Mouse (Mus musculus) T-cell, adult 2 months (primary cell): ENCODE data around the gene Hoxd9.

Experiments
- DNase-seq: peaks from one replicate; pipeline ENCODE4 v3.0.0; 2022; ENCODE audit warnings: low spot score

Hoxd9 gene

GRCm38 (mm10) chr2:74683471-74683951 is 14.0 kb upstream of the Hoxd9 start:
- no peak for DNase-seq

DNA sequence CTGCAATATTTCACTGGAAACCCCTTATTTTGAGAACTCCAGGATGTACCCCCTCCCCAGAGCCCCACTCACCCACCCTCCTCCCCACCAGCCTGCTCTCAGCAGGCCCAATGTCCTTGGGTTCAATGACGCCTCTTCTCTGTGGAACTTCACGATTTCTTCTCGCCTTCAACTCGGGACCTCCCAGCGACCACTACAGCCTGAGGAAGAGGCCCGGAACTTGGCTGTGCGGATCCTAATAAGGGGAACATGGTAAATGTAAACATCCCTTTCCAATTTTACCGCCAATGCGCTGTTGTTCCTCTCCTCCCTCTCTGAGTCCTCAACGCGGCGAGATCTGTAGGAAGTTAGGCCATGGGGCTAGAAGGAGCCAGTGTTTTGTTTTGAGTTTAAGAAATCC is 13.4 kb upstream of the Hoxd9 start:
- no peak for DNase-seq

DNA sequence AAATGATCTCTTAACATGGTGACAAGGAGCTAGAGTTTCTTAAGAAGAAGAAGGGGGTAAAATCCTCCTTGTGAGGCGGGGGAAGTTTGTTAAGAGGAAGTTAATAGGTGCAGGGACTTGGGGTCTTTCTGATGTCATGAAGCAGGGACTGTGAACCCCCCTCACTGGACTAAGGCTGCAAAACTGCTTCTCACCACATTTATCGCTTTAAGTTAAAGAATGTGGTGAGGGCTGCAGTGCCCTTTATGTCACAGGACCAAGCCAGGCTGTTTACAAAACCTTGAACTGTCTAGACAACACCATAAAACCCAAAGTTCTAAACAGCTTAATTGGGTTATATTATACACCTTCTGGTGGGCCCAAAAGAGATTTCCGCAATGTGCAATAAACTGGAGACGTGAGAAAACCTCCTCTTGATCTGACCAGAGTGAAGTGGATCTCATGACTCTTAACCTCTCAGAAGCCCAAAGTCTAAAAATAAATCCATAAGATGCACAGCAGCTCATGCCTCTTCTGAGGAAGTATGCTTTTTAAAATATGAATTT is 12.4 kb upstream of the Hoxd9 start:
- DNase-seq, result no peak

DNA sequence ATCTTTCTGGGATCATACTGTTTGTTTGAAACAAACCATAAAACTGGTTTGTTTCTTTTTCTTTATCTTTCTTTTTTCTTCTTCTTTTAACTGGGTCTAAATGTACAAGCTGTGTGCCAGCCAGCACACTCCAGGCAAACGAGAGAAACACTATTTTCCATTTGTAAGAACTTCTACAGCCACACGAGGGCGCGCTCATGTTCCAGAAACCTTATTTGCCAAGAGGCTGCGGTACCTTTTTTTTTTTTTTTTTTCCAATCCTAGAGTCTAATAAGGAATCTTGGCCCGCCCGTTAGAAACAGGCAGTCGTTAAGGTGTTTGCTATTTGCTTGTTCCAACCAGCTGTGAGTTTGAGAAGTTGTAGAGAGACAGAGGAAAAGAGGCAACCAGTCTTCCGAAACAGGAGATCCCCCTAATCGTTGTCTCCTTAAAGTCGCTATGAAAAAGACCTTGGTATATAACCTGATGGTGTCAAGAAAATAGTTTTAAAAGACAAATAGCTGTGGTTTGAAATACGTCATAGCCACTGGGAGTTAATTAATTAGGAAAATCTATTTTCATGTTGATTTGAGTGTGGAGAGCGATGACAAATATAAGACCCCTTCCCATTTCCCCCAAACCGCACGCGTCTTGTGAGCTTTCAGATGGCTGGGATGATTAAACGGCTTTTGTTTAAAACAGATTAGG is 11.1 kb upstream of the Hoxd9 start:
- DNase-seq, result no peak

- no peak for DNase-seq
Measured at GRCm38 (mm10) chr2:74686988-74687697, 10.4 kb upstream of the Hoxd9 start.

DNA sequence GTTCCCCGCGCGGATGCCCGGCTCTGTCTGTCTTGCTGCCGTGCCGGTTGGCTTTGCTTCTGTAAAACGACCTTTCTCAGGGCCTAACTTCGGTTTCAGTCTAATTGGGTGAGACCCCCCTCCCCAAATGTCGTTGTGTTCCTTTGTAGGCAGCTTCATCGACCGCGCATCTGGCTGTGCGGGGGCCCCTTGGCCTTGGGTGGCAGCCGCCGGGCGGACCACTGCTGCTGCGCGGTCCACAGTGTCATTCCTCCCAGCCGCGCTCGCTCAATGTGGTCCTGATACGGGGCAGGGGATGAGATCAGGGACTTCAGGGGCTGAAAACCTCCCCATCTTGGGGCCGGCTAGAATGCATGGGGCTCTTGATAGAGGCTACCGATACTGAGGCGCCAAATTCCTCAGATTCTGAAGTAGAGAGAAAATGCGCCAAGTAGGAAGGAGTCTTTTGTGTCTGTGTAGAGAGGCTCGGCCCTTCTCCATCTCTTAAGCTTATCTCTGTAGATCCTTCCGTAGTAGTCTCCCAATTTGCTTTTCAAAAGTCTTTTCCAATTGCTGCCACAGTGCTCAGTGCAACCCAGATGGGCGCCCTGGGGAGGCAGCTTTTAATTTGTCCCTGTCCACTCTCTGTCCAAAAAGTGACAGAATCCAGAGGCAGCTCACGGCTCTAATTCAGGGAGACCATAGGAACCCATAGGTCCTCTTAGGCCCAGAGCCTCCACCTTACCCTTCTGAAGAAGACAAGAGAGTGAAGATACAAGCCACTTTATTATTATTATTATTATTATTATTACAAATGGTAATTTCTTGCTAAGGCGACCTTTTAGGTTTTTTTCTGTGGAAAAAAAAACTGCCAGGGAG is 9.6 kb upstream of the Hoxd9 start:
- DNase-seq, result no peak

- no peak for DNase-seq
Measured at GRCm38 (mm10) chr2:74688795-74689573, 8.5 kb upstream of the Hoxd9 start.

DNA sequence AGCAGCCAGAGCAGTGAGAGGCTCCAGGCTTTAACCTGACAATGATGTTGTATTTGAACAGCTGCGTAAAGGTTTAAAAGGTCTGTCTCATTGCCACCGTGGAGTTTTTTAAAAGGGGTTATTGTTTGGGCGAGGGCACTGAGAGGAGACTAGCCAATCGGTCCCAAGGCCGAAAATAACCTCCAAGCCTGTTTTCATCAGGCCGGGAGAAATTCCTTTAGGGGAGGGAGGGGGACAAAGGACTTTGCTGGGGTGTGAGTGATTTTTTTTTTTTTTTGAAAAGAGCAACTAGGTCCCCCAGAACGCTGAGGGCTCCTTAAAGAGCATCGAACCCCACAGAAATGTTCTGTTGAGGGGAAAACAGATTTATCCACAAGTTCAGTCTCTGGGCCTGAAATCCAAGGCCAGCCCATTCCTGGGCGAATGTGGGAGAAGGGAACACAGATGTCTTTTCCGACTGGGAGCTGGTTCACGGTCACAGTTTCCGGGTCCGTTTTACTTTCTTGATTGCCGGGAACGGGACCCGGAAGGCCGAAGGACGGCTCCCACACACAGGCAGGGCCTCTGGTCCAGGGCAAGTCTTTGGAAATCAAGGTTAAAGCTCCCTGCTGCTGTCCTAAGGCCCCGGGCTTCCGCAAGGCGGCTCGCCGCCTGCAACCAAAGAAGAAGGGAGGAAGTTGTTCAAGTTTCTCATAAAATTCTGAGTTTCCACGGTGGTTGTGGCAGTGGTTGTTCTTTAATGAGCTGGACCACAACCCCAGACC is 7.8 kb upstream of the Hoxd9 start:
- no peak for DNase-seq

GRCm38 (mm10) chr2:74690338-74690716 is 7.2 kb upstream of the Hoxd9 start:
- no peak for DNase-seq

DNA sequence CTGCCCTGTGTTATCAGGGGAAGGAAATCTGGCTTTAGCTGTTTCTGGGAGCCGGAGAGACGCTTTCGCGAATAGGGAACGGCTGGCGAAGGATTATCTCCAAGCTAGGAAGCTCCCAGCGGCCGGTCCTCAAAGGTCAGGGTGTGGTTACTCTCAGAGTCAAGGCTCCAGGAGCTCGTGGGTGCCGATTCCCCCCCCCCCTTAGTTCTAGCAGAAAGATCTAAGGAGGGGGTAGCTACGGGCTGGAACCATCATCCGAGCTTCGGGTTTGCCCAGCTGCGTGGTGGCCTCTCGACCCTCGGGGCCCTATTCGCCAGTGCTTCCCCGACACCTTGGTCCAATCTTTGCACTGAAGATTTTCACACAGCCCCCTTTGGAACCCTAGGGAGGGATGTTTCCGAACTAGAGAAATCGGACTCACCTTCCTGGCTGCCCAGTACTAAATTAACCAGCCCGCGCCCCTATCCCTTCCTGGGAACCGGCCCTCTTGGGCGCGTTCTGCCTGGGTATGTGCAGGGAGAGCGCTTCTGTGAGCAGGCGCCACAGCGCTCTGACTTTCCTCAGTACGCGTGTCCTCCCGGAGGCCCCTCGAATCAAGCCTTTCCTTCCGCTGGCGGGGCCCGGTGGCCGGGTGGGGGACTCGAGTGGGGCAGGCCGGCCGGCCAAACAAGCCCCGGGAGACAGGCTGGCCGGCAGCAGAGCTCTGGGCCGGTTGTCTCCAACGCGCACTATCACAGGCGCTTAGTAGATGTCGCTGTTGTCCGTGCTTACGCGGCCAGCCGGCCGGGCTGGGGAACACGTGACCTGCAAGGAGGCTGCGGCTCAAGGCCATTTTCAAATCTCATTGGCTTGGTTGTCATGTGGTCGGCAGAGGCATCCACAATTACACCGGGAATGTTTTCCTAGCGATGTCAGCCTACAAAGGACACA is 6.2 kb upstream of the Hoxd9 start, which contains the start of gene Hoxd10:
Gene Hoxd10, plus strand, starts transcription at position 903 of the 930 bp plus-strand sequence.
- no peak for DNase-seq

DNA sequence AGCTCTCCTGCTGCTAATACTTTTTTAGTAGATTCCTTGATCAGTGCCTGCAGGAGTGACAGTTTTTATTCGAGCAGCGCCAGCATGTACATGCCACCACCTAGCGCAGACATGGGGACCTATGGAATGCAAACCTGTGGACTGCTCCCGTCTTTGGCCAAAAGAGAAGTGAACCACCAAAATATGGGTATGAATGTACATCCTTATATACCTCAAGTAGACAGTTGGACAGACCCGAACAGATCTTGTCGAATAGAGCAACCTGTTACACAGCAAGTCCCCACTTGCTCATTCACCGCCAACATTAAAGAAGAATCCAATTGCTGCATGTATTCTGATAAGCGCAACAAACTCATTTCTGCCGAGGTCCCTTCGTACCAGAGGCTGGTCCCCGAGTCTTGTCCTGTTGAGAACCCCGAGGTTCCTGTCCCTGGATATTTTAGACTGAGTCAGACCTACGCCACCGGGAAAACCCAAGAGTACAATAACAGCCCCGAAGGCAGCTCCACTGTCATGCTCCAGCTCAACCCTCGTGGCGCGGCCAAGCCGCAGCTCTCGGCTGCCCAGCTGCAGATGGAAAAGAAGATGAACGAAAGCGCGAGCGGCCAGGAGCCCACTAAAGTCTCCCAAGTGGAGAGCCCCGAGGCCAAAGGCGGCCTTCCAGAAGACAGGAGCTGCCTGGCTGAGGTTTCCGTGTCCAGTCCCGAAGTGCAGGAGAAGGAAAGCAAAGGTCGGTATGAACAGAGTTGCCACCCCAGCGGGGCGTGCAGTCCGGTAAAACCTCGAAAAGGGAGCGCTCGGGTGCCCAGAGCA is 5.3 kb upstream of the Hoxd9 start:
- DNase-seq, result no peak

GRCm38 (mm10) chr2:74692808-74693431 is 4.6 kb upstream of the Hoxd9 start:
- no peak for DNase-seq

DNA sequence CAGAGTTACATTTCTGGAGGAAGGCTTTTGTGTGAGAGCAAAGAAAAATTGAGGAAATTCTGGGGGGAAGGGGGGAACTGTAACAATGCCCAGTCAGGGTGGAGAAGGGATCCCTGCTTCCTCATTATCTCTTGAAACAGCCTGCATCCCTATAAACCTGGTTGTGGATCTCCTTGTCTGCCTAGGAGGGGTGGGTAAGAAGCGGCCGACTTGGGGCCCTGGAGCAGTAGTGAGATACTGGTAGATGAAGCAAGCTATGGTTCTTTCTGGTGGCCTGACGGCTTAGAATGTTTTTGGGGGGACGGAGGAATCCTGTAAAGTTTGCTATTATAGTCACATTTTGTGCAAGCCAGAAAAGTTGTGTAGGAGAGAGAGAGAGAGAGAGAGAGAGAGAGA is 4.1 kb upstream of the Hoxd9 start:
- DNase-seq, result no peak

GRCm38 (mm10) chr2:74694066-74694465 is 3.5 kb upstream of the Hoxd9 start:
- DNase-seq, result no peak

GRCm38 (mm10) chr2:74695383-74695782 is 2.1 kb upstream of the Hoxd9 start:
- no peak for DNase-seq

DNA sequence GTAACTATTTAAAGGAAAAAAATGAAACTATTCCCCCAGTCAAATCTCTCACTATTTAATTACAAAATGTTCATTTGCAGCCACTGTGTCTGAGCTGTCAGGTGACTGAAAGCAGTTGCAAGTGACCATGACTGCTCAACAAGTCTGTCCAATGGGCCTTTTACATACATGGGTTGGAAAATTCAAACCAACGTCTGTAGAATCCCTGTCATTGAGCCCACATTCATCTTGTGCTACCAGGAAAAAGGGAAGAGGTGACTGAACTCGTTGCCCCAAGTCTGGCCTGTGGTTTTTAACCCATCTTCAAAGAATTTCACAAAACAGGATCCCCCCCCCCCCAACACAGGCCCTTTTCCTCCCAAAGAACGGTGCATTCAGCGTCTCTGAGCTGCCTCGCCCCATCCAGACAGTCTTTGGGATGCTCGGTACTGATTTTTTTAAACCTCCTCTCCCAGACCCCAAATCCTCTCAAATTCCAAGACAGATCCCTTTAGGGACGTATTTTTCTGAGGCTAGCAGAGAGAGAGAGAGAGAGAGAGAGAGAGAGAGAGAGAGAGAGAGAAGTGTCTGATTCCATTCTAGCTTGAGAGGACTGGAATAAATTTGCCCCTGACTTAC is 1.6 kb upstream of the Hoxd9 start:
- no peak for DNase-seq

DNA sequence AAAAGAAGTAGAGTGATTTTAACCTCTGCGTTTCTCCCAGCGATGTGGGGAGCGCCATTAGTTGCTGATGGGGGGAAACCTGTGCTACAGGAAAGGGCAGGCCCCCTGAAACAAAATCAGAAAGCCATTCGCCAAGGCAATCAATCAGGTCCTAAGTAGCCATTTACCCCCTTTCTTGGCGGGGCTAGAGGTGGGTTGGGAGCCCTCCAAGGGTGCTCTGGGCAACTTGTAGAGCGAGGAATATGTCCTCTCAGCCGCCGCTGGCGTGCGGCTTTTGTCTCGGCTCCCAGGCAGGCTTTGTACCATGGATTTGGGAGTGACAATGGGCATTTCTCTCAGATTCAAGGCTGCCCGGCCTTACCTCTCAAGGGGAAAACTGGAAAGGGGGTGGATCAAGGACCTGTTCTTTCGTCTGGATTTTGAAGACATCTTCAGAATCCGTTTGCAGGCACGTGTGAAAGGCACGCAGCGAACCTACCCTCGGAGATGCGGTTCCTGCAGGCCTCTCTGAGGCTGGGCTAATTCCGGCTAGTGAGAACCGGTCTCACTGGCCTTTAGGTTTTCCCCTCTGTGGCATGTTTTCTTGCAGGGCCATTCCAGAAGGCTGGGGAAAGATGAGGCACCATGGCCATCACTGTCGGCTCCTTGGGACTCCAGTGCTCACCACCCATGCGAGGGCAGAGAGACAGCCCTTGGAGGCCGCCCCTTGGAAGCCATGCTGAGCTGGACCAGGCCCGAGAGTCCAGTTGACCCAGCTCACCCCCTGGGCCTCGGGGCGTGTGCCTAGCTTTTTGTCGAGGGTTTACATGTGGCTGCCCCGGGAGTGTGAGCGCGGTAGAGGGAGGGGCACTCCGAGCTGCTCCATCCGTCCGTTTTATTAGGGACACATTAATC is 838 bp upstream of the Hoxd9 start:
- no peak for DNase-seq
